Mouse (Mus musculus): ENCODE results near the gene Majin. TPM values are rescaled to one million over a fixed set of nuclear protein-coding genes. Genes with fewer than 3 reads are reported as not detected.

Majin gene
- polyA plus RNA-seq, 1 experiment from 2014 or later = not detected

GRCm38 (mm10) chr19:6260946-6261345, 76.8 kb downstream of the Majin start:
- no peak overlapping the region for H3K9ac ChIP-seq (ENCODE audit: low read length)
- ATAC-seq (ENCODE audit: low FRiP score, low TSS enrichment) (no peak), DNase-seq (ENCODE audit: low spot score) (no peak)
- H3K27ac ChIP-seq (replicated peaks) = no peak overlapping the region
- WGBS = 75% methylated on average over 4 of the region's 4 CpGs
- no peaks in the 10 kb centered on the region for H3K9me3 ChIP-seq (ENCODE audit: control insufficient read depth, low read length)
- no peaks in the 10 kb centered on the region for H3K4me1 ChIP-seq (replicated peaks; ENCODE audit: control insufficient read depth, insufficient read depth)
- H3K4me3 ChIP-seq (ENCODE audit: low read depth, low read length) = no peak overlapping the region
- H3K4me2 ChIP-seq (replicated peaks; ENCODE audit: low read depth) = no peak overlapping the region
- no peaks in the 10 kb centered on the region for H3K27me3 ChIP-seq (ENCODE audit: control insufficient read depth, insufficient read depth, low read length)
- TF ChIP-seq EP300 (optimal IDR thresholded peaks at IDR 0.05) (no peak), CTCF (IDR thresholded peaks at IDR 0.05; ENCODE audit: low read depth) (peak; percentile 60)
- H3K36me3 ChIP-seq (ENCODE audit: control insufficient read depth, insufficient read depth, low read length) = peaks cover 26% of the 10 kb centered on the region

DNA sequence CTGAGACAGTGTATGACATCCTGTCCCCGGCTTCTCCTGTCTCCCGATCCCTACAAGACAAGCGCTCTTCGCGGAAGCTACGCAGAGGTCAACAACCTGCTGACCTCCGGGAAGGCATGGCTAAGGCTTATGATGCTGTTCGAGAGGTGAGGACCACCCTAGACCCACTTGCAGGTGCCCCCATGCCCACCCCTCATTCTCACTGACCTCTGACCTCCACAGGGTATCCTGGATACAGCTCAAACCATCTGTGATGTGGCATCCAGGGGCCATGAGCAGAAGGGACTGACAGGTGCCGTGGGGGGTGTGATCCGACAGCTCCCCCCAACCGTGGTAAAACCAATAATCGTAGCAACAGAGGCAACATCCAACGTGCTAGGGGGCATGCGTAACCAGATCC, 77.2 kb downstream of the Majin start:
- Histone ChIP-seq H3K36me3 (ENCODE audit: control insufficient read depth, insufficient read depth, low read length) (peaks cover 21% of the 10 kb centered on the region), H3K4me3 (ENCODE audit: low read depth, low read length) (no peak overlapping the region), H3K4me2 (replicated peaks; ENCODE audit: low read depth) (no peak overlapping the region), H3K27ac (replicated peaks) (no peak overlapping the region), H3K27me3 (ENCODE audit: control insufficient read depth, insufficient read depth, low read length) (no peaks in the 10 kb centered on the region), H3K4me1 (replicated peaks; ENCODE audit: control insufficient read depth, insufficient read depth) (no peaks in the 10 kb centered on the region), H3K9ac (ENCODE audit: low read length) (no peak overlapping the region), H3K9me3 (ENCODE audit: control insufficient read depth, low read length) (no peaks in the 10 kb centered on the region)
- TF ChIP-seq EP300 (optimal IDR thresholded peaks at IDR 0.05) (no peak), CTCF (IDR thresholded peaks at IDR 0.05; ENCODE audit: low read depth) (no peak)
- DNase-seq (ENCODE audit: low spot score) = no peak
- 96% methylated on average over 14 of the region's 14 CpGs for WGBS
- ATAC-seq (ENCODE audit: low FRiP score, low TSS enrichment) = no peak

DNA sequence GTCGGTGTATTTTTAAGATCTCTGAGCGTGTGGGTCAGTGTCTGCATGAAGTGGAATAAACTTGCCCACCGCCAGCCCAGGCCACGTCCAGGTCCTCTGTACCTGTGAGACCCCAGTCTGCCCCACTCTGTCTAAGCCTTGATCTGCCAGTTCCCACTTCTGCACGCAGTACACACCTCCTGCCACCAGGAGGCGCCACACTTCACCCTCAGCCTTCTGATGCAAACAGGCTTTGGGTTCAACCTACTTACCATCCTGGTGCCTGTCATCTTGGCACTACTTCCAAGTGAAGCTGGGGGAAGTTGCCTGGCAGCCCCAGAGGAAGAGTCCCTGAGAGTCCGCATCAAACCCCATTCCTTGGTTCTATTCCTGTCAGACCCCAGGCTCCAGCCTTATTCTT, 78.0 kb downstream of the Majin start:
- no peak overlapping the region for H3K4me2 ChIP-seq (replicated peaks; ENCODE audit: low read depth)
- TF ChIP-seq EP300 (optimal IDR thresholded peaks at IDR 0.05) (no peak), CTCF (IDR thresholded peaks at IDR 0.05; ENCODE audit: low read depth) (peak; percentile 96)

DNA sequence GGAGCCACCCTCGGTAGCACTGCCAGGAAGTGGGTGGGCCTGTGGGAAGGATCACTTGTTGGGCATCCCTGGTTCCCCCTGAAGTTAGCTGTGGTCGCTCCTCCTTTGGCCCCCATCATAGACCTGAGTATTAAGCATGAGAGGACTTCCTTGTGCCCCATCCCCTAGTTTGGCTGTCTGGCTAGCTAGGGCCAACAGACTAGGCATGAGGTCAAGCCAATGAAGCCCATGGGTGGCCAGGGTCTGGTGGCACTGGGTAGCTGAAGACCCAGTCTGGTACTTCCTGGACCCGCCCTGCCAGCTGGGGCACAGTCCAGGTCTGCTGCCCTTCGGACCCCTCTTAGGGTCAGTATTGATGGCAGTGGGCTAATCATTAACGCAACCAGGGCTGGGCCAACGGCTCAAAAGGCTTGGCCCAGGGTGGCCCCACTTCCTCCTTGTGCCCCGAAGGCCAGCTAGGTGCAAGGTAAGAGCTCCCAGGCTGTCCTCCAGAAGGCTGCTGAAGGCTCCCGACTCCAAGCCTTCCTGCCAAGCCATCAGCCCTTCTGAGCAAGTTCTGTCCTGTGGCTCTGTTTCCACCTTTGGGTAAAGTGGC, 78.7 kb downstream of the Majin start:
- peak; percentile 80 for ATAC-seq (ENCODE audit: low FRiP score, low TSS enrichment)
- Histone ChIP-seq H3K27ac (replicated peaks) (peak overlapping the region; percentile 90), H3K9ac (ENCODE audit: low read length) (peak overlapping the region; percentile 63)

More for the DNA sequence above, 78.0 kb downstream of the Majin start:
- Histone ChIP-seq H3K9ac (ENCODE audit: low read length) (peak overlapping the region; percentile 23; the same call in 1 of the 2 replicates), H3K36me3 (ENCODE audit: control insufficient read depth, insufficient read depth, low read length) (peaks cover 16% of the 10 kb centered on the region), H3K4me1 (replicated peaks; ENCODE audit: control insufficient read depth, insufficient read depth) (no peaks in the 10 kb centered on the region), H3K27me3 (ENCODE audit: control insufficient read depth, insufficient read depth, low read length) (no peaks in the 10 kb centered on the region), H3K27ac (replicated peaks) (peak overlapping the region; percentile 90), H3K9me3 (ENCODE audit: control insufficient read depth, low read length) (no peaks in the 10 kb centered on the region), H3K4me3 (ENCODE audit: low read depth, low read length) (no peak overlapping the region)
- ATAC-seq (ENCODE audit: low FRiP score, low TSS enrichment) = no peak; the same call in 1 of the 2 replicates
- 60% methylated on average over 7 of the region's 7 CpGs for WGBS
- peak; percentile 88 for DNase-seq (ENCODE audit: low spot score)

DNA sequence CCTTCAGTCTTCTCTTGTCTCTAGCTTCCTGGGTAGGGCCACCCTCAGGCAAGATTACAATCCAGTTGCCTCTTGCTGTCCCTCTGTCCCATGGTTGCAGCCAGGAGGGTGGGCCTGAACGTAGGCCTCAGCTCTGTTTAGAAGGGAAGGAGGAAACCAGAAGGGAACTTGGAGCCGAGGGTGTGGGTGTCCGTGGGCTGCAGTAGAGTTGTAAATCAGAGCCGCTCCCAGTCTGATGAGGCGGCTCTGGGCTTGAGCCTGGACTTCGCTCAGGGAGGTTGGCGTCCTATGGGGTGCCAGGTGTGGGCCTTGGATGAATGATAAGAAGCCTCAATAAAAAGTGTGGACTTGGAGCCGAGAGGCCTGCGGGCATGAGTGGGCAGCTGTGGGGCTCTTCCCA, 80.0 kb downstream of the Majin start:
- Histone ChIP-seq H3K9me3 (ENCODE audit: control insufficient read depth, low read length) (no peaks in the 10 kb centered on the region), H3K4me2 (replicated peaks; ENCODE audit: low read depth) (peak overlapping the region; percentile 50), H3K4me3 (ENCODE audit: low read depth, low read length) (peak overlapping the region; percentile 29), H3K27me3 (ENCODE audit: control insufficient read depth, insufficient read depth, low read length) (no peaks in the 10 kb centered on the region), H3K27ac (replicated peaks) (peak overlapping the region; percentile 90), H3K4me1 (replicated peaks; ENCODE audit: control insufficient read depth, insufficient read depth) (no peaks in the 10 kb centered on the region), H3K36me3 (ENCODE audit: control insufficient read depth, insufficient read depth, low read length) (peaks cover 6% of the 10 kb centered on the region; the same call in 1 of the 2 replicates), H3K9ac (ENCODE audit: low read length) (peak overlapping the region; percentile 63)
- DNase-seq (ENCODE audit: low spot score) (peak; percentile 87), ATAC-seq (ENCODE audit: low FRiP score, low TSS enrichment) (peak; percentile 70)
- 52% methylated on average over 9 of the region's 9 CpGs for WGBS
- TF ChIP-seq CTCF (IDR thresholded peaks at IDR 0.05; ENCODE audit: low read depth) = no peak

More for the DNA sequence above, 78.7 kb downstream of the Majin start:
- WGBS = 65% methylated on average over 8 of the region's 8 CpGs
- Histone ChIP-seq H3K36me3 (ENCODE audit: control insufficient read depth, insufficient read depth, low read length) (peaks cover 10% of the 10 kb centered on the region), H3K4me1 (replicated peaks; ENCODE audit: control insufficient read depth, insufficient read depth) (no peaks in the 10 kb centered on the region), H3K4me2 (replicated peaks; ENCODE audit: low read depth) (peak overlapping the region; percentile 47), H3K4me3 (ENCODE audit: low read depth, low read length) (peak overlapping the region; percentile 29), H3K27me3 (ENCODE audit: control insufficient read depth, insufficient read depth, low read length) (no peaks in the 10 kb centered on the region), H3K9me3 (ENCODE audit: control insufficient read depth, low read length) (no peaks in the 10 kb centered on the region)
- TF ChIP-seq EP300 (optimal IDR thresholded peaks at IDR 0.05) = no peak
- TF ChIP-seq CTCF (IDR thresholded peaks at IDR 0.05; ENCODE audit: low read depth) = no peak
- peak; percentile 86 for DNase-seq (ENCODE audit: low spot score)

GRCm38 (mm10) chr19:6264945-6265344, 80.8 kb downstream of the Majin start:
- TF ChIP-seq EP300 (optimal IDR thresholded peaks at IDR 0.05) (no peak), CTCF (IDR thresholded peaks at IDR 0.05; ENCODE audit: low read depth) (no peak)
- no peak for ATAC-seq (ENCODE audit: low FRiP score, low TSS enrichment)
- H3K4me1 ChIP-seq (replicated peaks; ENCODE audit: control insufficient read depth, insufficient read depth) = no peaks in the 10 kb centered on the region
- H3K27ac ChIP-seq (replicated peaks) = peak overlapping the region; percentile 90; the same call in 1 of the 2 replicates
- H3K4me3 ChIP-seq (ENCODE audit: low read depth, low read length) = peak overlapping the region; percentile 29
- H3K9ac ChIP-seq (ENCODE audit: low read length) = no peak overlapping the region
- DNase-seq (ENCODE audit: low spot score) = peak; percentile 27
- no peaks in the 10 kb centered on the region for H3K27me3 ChIP-seq (ENCODE audit: control insufficient read depth, insufficient read depth, low read length)
- H3K4me2 ChIP-seq (replicated peaks; ENCODE audit: low read depth) = peak overlapping the region; percentile 50
- H3K36me3 ChIP-seq (ENCODE audit: control insufficient read depth, insufficient read depth, low read length) = peaks cover 6% of the 10 kb centered on the region; the same call in 1 of the 2 replicates
- H3K9me3 ChIP-seq (ENCODE audit: control insufficient read depth, low read length) = no peaks in the 10 kb centered on the region
- WGBS = 73% methylated on average over 8 of the region's 8 CpGs

Data from stomach, postnatal 0 days (tissue).